Mouse (Mus musculus) left cerebral cortex, adult 11 months (tissue): ENCODE results near the gene Plaur.
A peak's percentile ranks its signal among the peaks of the same experiment; 100 is the strongest.

Source experiments
- DNase-seq: peaks from one replicate; pipeline ENCODE4 v3.0.0; 2022; ENCODE audit warnings: low spot score

The Plaur gene

DNA sequence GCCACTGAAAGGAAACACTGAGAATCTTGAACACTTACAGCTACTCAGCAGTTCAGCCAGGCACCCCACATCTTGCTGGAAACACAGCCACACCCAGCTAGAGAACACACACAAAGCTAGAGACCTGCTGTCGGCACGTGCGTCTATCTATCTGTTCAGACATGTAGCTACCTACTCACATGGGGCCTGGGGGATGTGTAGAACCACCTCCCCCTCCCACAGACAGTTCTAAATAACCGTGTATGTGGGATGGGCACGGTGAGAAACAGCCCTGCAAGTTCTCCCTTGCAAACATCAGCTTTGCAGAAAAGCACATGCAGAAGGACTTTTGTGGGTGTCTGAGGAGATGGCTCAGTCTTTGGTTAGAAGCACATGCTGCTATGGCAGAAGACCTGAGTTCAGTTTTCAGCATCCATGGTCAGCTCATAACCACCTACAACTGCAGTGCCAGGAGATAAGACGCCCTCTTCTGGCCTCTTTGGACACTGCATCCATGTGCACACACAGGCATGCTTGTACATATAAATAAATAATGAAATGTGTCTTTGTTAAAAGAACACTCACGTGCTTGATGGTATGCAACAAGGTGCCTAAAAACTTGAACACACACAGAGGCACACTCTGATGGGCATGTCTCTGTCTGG is 15.5 kb upstream of the Plaur start:
- peak; percentile 53 for DNase-seq

DNA sequence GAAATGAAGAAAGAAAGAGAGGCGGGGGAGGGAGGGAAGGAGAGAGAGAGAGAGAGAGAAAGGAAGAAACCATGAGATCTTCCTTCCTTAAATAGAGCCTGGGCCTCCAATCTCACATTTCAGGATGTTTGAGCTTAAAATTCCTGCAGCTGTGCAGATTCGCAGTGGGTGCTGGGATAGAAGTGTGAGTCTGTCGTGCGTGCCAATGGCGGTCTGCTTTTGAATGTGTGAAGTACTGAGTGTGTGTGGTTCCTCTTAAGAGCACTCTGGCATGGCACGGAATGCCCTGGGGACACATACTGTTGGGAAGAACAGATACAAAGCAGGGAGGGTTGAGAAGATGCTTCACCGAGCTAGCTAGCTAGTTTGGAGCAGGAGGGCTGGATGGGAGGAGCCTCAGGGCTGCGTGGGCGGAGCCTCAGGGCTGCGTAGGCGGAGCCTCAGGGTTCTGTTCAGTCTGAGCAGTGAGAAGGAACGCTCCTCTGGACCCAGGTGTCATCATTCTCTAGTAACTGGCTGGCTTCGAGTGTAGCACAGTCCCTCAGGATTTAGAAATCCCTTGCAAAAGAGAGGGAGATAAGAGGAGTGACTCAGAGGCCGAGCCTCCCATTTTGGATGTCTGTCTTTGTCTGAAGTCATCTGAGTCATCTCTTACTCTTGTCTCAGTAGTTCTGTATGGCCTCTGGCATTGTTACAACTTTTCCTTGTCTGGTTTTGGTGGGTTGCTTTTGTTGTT is 13.3 kb upstream of the Plaur start:
- no peak for DNase-seq

DNA sequence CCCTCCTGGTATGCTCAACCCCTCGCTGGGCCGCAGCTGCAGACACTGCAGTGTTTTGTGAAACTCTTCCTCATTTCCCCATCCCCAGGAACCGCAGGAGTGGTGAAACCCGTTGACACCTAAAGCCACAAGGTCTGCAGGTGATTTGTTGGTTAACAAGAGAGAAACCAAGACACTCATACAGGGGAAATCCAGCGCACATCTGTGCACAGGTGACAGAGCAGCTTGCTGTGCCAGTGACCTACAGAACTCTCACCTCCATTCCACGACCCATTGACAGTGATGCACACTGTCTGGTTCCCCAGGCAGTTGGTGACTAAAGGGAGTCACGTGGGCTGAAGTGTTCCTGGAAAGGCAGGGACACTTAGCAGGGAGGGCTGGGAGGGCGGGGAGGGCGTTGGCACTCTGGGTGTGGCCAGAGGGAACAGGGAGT is 11.7 kb upstream of the Plaur start:
- no peak for DNase-seq

DNA sequence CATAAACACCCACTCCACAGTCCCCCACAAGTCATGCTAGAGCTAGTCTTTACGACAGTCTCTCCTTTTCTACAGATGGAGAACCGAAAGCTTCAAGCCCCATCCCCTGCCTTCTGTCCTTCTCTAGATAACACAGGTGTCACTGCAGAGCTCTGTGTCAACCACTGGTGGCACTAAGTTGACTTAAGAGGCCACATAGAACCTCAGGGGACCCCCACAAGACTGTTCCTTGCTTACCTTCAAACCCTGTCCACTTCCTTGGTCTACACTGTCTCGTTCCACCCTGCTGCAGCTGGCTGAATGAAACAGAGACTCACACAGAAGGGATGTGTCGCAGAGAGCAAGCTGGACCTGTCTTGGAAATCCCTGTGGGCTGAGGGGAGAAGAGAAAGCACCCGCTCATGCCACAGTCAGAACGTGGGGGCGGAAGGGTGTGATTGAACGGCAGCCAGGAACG is 10.4 kb upstream of the Plaur start, which contains the start of gene Irgc1:
TSS of gene Irgc1 (minus strand) at position 443 of the 457 bp plus-strand sequence.
- DNase-seq = no peak

DNA sequence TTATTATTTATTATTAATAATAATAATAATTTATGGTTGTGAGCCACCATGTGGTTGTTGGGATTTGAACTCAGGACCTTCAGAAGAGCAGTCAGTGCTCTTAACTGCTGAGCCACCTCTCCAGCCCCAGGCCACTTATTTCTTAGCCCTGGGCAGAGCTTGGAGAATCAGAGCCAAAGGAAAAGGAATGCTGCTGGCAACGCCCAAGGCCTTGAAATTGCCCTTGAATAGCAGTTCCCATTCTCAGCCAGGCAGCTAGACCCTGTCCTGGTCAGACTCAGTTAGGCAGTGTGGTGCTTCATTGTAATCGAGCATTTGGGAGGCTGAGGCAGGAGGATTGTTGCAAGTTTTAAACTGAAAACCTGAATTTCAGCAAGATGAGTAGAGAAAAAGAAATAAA is 8.1 kb upstream of the Plaur start:
- DNase-seq = no peak

DNA sequence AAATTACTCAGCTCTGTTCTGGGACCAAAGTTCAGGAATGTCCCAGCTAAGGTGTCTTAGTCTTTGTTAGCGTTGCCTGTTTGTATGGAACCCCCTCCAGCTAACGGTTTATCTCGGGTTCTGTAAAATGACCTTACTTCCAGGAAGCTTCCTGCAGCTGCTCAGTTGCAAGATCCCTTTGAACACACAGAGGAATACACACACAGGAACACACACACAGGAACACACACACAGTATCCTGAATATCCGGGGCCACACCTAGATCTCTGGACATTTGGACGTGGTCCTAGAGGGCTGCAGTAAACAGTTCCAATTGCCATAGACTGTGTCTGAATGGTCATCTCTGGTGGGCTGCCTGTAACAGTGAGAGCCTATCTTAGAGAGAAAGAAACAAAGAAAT is 6.6 kb upstream of the Plaur start:
- DNase-seq = no peak

DNA sequence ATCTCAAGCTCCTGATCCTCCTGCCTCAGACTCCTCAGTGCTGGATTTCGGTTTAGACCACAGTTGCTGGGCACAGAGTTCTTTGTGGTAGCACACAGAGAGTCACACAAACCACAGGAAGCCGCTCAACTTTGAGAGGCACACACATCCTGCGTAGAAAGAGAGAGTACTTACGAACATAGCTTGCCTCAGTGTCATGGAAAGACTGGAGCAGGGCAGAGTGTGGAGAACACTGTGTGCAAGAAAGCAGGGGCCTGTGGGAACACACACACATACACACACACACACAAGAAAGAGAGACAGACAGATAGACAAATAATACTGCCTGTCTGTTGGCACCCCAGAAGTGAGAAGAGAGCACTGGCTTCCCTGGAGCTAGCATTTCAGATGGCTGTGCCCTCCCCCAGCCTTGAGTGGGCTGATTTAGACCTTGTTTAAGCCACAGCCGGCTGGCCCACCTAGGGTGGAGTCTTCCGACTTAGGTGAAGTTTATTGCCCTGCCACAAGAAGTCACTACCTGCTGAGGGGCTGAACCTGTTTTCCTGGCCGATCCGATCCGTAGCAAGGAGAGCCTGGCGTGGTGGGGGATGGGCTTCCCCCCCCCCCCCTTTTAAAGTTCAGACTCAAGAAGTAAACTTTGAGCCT is 4.4 kb upstream of the Plaur start:
- no peak for DNase-seq

DNA sequence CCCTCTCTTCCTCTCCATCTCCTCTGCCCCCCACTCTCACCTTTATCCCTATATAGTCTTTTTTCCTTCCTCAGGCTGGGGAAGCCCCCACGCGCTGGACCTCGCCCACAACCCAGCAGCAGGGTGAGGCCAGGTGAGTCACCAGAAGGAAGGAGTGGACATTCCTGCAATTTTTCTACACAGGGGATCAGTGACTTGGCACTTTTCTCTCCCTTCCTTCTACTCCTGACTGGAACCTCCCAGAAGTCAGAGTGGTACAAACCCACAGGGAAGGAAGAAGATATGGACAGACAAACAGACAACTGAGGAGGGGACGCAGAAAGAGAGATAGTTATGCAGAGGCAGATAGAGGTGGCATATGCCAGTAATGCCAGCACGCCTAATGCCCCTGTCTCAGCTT is 2.8 kb upstream of the Plaur start:
- no peak for DNase-seq

DNA sequence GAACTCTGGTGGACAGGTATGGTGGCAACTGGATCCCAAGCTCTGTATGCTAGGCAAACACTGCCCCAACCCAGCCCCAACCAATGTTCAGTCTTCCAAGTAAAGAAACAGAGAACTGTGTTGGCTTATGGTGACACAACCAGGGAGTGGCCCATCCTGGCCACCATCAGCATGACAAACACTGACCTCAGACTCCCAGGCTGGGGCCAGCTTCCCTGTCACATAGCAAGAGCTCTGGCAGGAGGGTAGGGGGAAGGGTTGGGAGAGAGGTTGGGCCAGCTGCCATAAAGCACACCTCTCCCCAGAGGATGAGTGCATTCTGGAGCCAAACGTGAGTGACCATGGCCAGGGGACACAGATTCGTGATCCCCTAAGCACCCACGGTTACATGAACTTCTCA is 2.4 kb upstream of the Plaur start:
- DNase-seq = no peak

DNA sequence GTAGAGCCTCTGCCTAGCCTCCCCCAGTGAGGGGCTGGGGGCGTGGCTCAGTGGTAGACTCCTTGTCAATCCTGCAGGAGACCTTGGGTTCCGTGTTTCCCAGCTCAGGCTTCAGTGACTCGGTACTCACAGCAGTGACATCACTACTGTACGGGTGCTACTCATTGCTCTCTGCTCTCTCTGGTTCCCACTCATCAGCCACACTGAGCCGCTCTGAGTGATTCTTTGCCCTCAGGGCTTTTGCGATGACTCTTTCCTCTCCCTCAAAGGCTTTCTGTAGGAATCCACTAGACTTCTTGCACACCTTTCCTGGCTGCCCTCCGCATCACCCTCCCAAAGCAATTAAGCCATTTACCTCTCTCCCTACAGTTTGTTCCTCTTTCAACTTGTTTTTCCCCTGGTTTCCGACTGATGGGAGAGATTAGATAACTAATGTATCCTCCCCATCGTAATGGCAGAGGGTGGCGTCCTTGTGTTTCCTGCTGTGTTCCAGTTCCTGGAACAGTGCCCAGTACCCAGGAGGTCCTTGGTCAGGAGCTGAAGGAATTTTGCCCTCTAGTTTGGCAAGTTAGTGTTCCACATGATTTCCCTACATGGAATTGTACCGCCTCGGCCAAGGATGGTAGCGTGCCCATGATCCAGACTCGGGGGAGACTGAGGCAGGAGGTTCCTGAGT is 770 bp upstream of the Plaur start:
- DNase-seq = no peak

DNA sequence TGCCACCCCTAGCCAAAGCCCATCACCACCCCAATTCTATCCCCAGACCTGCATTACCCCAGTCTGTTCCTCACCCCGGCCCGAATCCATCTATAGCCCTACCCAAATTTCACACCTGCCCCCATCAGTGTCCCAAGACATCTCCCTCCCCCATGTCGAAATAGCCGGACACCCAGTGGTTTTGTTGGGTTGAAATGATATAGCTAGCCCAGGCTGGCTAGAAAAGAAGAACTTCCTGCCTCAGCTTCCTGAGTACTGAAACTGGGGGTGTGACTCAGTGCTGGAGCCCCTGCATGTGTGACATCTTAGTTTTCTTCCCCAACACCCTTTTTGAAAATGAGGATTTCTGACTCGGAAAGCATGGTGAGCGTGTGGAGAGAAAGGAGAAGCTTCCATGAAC is 4.6 kb downstream of the Plaur start:
- DNase-seq = no peak

DNA sequence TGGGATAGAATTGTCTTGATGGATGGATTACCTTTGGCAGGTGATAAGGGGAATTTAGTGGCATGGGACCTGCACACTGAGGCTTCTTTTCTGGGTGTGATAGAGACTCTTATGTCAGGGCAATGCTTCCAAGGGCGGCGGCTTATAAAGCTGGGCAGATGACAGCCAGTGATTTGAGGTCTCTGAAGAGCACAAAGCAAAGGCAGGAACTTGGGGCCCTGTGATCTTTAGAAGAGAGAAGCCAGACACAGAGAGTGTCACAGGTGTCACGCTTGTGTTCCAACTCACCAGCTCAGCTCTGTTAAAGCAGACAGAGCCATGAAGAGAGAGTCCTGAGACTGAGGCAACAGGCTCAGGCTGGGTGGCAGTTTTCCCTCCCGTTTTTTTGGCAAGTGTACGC is 5.6 kb downstream of the Plaur start:
- no peak for DNase-seq

DNA sequence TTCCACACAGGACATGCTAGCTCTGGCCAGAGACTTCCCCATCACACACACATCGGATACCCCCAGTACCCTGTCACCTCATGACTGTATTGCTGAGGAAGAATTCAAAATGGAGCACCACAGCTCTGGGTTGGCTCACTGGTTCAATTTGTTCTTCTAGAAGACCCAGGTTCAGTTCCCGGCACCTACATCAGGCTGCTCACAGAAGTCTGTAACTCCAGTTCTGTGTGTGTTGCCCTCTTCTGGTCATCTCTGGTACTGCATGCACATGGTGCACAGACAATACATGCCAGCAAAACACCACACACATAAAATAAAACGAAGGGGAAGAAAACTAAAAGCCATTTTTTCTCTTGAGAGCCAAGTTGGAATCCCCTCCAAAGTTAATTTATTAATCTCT is 6.8 kb downstream of the Plaur start:
- DNase-seq = no peak

DNA sequence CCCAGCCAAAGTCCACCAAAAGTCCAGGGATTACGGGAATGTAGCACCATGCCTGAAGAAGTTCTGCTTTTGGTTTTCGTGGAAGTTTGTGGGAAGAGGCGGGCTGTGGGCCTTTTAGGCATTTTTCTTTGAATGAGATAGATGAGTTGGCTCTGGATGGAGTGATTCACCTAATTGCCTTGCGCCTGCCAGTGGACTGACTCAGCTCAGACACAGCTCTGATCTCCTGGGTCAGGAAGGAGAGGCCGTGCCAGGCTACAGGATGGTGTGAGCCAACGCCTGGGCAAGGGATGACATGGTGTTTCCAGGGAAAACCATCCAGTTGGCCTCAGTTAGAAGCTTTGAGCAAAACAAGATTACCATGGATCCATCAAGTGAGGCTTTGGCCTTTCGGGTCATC is 8.1 kb downstream of the Plaur start:
- no peak for DNase-seq

DNA sequence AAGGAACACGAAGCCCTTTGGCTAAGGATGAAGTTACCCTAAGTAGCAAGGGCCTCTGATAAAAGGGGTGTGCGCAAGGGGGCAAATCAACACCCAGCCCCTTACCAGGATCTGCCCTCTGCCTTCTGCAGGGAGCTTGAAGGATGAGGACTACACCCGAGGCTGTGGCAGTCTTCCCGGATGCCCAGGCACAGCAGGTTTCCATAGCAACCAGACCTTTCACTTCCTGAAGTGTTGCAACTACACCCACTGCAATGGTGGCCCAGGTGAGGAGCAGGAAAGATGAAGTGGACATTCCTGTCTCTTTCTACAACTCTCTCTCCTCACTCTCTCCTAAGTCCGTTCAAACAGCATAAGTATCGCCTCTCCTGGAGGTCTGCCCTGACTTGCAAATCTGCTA is 10.2 kb downstream of the Plaur start:
- DNase-seq = no peak

DNA sequence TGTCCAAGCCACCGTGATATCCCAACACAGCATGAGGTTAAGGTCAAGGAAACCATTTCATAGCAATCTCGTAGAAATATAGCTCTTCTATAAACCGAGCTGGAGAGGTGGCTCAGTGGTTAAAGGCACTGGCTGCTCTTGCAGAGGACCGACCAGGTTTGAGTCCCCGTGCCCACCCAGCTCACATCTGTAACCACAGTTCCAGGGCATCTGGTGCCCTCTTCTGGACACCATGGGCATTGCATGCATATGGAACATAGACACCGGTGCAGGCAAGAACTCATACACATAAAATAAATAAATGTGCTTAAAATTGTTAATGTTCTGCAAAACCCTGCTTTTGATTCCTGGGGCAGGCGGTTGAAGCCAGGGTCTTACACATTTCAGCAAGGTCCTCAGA is 10.7 kb downstream of the Plaur start:
- no peak for DNase-seq

DNA sequence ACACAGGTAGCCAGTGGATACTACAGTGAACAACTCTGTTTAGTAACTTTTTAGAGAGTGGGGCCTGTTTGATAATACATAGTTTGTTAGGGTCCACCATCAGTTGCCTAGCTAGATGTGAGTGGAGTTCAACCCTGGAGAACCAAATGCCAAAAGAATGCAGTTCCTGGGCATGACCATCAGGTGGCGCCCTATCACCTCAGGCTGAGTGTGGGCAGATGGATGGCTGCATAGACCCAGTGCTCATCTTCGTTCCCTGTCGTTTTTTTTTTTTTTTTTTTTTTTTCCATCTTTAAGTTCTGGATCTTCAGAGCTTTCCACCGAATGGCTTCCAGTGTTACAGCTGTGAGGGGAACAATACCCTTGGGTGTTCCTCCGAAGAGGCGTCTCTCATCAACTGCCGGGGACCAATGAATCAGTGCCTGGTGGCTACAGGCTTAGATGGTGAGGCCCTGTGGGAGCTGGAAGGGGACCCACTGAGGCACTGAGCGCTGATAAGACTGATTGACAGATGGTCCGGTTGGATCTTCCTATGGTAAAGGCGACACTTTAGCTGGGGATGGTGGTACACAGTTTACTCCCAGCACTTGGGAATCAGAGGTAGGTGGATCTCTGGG is 11.7 kb downstream of the Plaur start:
- no peak for DNase-seq

DNA sequence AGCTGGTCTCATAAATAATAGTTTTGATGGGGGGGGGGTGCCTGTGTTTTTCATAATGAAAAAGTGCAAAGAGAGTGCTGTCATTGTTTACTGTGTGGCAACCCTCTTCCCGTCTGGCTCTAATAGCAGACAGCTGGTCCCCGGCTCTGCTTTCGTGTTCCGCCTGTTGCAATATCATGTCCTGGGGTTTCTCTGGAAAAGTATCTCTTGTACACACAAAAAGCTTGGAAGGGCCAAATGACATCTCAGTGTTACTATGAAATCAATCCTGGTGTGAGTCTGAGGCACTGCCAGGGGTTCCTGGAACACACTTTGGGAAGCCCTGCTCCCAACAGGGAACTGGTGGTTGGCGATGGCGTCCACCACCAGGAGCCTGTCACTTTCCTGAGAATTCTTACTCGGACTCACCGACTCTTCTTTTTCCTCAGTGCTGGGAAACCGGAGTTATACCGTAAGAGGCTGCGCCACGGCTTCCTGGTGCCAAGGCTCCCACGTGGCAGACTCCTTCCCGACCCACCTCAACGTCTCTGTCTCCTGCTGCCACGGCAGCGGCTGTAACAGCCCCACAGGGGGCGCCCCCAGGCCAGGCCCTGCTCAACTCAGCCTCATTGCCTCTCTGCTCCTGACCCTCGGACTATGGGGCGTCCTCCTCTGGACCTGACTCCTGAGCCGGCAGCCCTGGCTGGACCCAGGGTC is 12.7 kb downstream of the Plaur start:
- no peak for DNase-seq

DNA sequence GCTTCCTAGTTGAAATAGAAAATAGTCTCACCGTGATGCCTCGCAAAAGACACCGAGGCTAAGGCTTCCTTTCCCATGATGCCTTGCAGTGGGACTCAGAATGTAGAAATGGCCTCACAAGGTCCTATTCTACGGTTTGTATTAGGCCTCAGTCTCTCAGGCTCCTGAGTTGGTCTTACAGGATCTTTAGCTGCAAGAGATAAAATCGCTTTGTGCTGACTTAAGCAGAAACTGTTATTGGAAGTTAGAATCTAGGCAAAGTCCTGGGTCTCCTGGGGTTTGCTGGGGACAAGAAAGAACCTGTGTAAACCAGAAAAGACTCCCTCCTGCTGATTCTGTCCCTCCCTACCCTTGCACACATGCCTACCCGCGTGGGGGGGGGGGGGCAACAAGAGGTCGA is 14.1 kb downstream of the Plaur start:
- no peak for DNase-seq

DNA sequence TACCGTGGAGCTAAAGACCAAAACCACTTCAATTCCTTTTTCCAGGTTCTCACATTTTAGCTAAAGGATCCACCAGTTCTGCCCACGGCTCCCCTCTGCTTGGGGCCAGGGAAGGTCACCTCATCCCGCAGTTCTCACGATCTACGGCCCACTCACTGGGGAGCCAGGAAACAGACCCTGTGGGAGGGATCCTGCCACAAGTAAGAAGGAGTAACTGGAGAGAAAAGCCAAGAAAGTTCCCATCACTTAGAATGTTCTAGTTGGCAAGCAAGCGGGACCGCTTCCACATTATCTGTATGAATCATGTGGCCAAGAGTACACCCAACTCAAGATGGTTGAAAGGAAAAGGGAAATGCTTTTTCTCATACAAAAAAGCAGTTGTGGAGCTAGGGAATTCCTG is 14.6 kb downstream of the Plaur start:
- DNase-seq = no peak

DNA sequence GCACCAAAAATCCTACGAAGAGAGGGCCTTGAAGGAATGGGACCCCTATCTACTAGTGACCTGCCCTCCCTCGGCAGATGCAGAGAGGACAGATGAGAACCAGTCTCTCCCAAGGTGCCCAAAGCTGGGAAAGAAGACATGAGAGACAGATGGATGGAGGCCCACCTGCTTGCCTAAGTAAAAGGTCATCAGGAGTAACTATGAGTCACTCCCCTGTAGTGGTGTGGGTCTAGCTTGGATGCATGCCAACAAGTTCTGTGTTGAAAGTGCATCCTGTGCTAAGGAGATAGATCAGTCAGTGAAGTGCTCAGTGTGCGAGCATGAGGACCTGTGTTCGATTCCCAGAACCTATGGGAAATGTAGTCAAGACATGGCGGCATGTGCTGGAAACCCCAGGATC is 16.6 kb downstream of the Plaur start:
- DNase-seq = no peak

DNA sequence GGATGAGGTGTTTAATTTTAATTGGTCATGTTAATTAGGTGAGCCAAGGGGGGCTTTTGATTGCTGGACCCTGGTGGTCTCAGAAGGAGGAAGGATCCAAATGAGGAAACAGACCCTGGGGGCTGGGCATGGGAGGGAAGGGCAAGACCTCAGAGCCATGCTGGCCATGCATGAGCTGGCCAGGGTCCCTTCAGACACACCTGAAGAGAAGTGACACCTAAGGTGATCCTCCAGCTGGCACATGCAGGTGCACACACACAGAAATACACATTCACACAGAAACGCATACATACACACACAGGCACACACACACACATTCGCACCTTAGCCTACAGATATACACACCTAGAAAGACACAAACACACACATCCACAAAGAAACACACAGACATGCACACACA is 17.4 kb downstream of the Plaur start:
- DNase-seq = no peak
